Mouse (Mus musculus) layer of hippocampus, adult 2 months (tissue): Measurements from ENCODE around the gene Ces2f. TPM values are rescaled to one million over a fixed set of nuclear protein-coding genes. Genes with fewer than 3 reads are reported as not detected.

Experiments
- DNase-seq, 2 experiments: peaks; one replicate each; pipeline ENCODE4 v3.0.0; 2022; ENCODE audit warnings: low spot score in 2 of 2
- H3K27ac ChIP-seq: fragments of 200-600 bp; 2 replicates; pipeline ENCODE4 v1.8.1; 2022
- H3K4me3 ChIP-seq: fragments of 200-600 bp; 2 replicates; pipeline ENCODE4 v1.8.1; 2022; ENCODE audit warnings: mild to moderate bottlenecking
- CTCF ChIP-seq: fragments of 200-600 bp; conservative IDR thresholded peaks from 2 replicates; pipeline ENCODE4 v1.8.1; 2022; ENCODE audit warnings: antibody characterized with exemption, mild to moderate bottlenecking, moderate library complexity
- total RNA-seq, 2 experiments: library from RNA; stranded (reverse); gene quantifications; 2 replicates each; pipeline ENCODE4 v1.2.3; 2021

Ces2f gene
- total RNA-seq, 2 experiments from 2014 or later, result not detected

- DNase-seq, result no peak
- no peak for TF ChIP-seq CTCF
- H3K4me3 ChIP-seq, result no peak overlapping the region
- H3K27ac ChIP-seq, result no peak overlapping the region
Measured at GRCm38 (mm10) chr8:104998191-104998590, 51.0 kb downstream of the Ces2f start.

DNA sequence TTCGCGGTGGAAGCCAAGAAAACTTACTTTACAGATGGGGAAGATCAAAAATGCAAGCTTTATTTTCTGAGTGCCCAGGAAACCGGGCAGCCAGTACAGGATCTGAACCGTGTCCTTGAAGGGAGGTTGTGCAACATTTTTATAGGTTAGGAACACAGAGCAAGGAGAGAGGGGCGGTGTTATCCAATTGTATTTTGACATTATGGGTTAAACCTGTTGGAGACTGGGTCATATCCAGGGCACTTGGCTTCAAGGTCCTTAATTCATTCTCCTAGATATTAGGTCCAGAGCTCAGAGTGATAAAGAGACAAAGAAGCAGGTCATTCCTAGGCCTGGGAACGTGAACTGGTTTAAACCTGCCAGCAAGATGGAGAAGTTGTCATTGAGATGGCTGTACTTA, 52.0 kb downstream of the Ces2f start:
- no peak for TF ChIP-seq CTCF
- no peak overlapping the region for H3K4me3 ChIP-seq
- no peak overlapping the region for H3K27ac ChIP-seq
- DNase-seq, result no peak

GRCm38 (mm10) chr8:105000586-105000985, 53.4 kb downstream of the Ces2f start, which contains the start of gene Ces2h:
TSS of gene Ces2h (plus strand) at chr8:105000853.
- DNase-seq, result no peak
- TF ChIP-seq CTCF, result no peak

More at GRCm38 (mm10) chr8:105000586-105000985, 53.4 kb downstream of the Ces2f start, which contains the start of gene Ces2h:
- Histone ChIP-seq H3K27ac (no peak within 1 kb of the TSS), H3K4me3 (no peak within 1 kb of the TSS)

Other genes starting within 250 kb of the Ces2f start
- gene Ces2a, start 213.4 kb upstream of the Ces2f start, total RNA-seq, result not detected
- gene Ces2b, start 115.8 kb upstream of the Ces2f start, total RNA-seq, result not detected
- not detected for gene Ces2c, start 100.3 kb upstream of the Ces2f start, total RNA-seq
- gene Ces2e, start 21.1 kb upstream of the Ces2f start, total RNA-seq, result not detected
- under 1 TPM; 0.12 to 0.13 TPM for gene Ces2g, start 14.4 kb downstream of the Ces2f start, total RNA-seq
- gene Ces2h, start 53.5 kb downstream of the Ces2f start, total RNA-seq, result not detected
- not detected for gene Ces3a, start 101.2 kb downstream of the Ces2f start, total RNA-seq
- gene Ces3b, start 136.4 kb downstream of the Ces2f start, total RNA-seq, result not detected
- not detected for gene Ces4a, start 184.4 kb downstream of the Ces2f start, total RNA-seq
- 10 to 100 TPM; 20.0 to 20.4 TPM for gene Cbfb, start 223.3 kb downstream of the Ces2f start, total RNA-seq